Mouse (Mus musculus) embryo, embryonic 11.5 days (tissue): ENCODE measurements around the gene Znhit2.
"Not testable (repeated sequence)": the region's sequence is repeated elsewhere in the genome, so short reads cannot be mapped to it uniquely, and the experiment has no call there.

Experiments
- DNase-seq: peaks from one replicate; pipeline ENCODE4 v3.0.0-alpha.2; 2012; ENCODE audit warnings: low read depth, low spot score

The Znhit2 gene

GRCm38 (mm10) chr19:6061021-6061533, at the start of gene Znhit2:
Gene Znhit2 (plus strand): TSS chr19:6061192.
- peak; percentile 89 for DNase-seq

- no peak for DNase-seq
Observed at GRCm38 (mm10) chr19:6013691-6014090, 47.3 kb upstream of the Znhit2 start.

- peak; percentile 44 for DNase-seq
Observed at GRCm38 (mm10) chr19:6014991-6015510, 45.9 kb upstream of the Znhit2 start.

GRCm38 (mm10) chr19:6015511-6016315, 45.3 kb upstream of the Znhit2 start, which contains the start of gene Capn1:
Gene Capn1 (minus strand): TSS chr19:6015897.
- peak; percentile 46 for DNase-seq

GRCm38 (mm10) chr19:6016532-6016931, 44.5 kb upstream of the Znhit2 start:
- no peak for DNase-seq

GRCm38 (mm10) chr19:6018142-6019089, 42.6 kb upstream of the Znhit2 start:
- DNase-seq = peak; percentile 69

- no peak for DNase-seq
Observed at GRCm38 (mm10) chr19:6020276-6020675, 40.7 kb upstream of the Znhit2 start.

GRCm38 (mm10) chr19:6023059-6023458, 37.9 kb upstream of the Znhit2 start:
- DNase-seq = no peak

GRCm38 (mm10) chr19:6023930-6024329, 37.1 kb upstream of the Znhit2 start:
- DNase-seq = no peak

GRCm38 (mm10) chr19:6028991-6029390, 32.0 kb upstream of the Znhit2 start:
- DNase-seq = no peak

GRCm38 (mm10) chr19:6029426-6029825, 31.6 kb upstream of the Znhit2 start:
- DNase-seq = no peak

GRCm38 (mm10) chr19:6030520-6031280, 30.3 kb upstream of the Znhit2 start:
- DNase-seq = no peak

GRCm38 (mm10) chr19:6035966-6036585, 24.9 kb upstream of the Znhit2 start:
- DNase-seq = no peak

- no peak for DNase-seq
Observed at GRCm38 (mm10) chr19:6037695-6038094, 23.3 kb upstream of the Znhit2 start.

GRCm38 (mm10) chr19:6038326-6038725, 22.7 kb upstream of the Znhit2 start:
- DNase-seq = no peak

GRCm38 (mm10) chr19:6040002-6040401, 21.0 kb upstream of the Znhit2 start:
- DNase-seq = no peak

- no peak for DNase-seq
Observed at GRCm38 (mm10) chr19:6042293-6042692, 18.7 kb upstream of the Znhit2 start.

- not testable (repeated sequence) for DNase-seq
Observed at GRCm38 (mm10) chr19:6044102-6044501, 16.9 kb upstream of the Znhit2 start.

- no peak for DNase-seq
Observed at GRCm38 (mm10) chr19:6045366-6046293, 15.4 kb upstream of the Znhit2 start.
